Mouse (Mus musculus): ENCODE data around the gene Ank2.

- TF ChIP-seq GATA1 (IDR thresholded peaks at IDR 0.05; ENCODE audit: borderline replicate concordance, low read length) (no peak), FLI1 (IDR thresholded peaks at IDR 0.05; ENCODE audit: low read length) (no peak)
Observed at GRCm38 (mm10) chr3:127350602-127351362, 148.4 kb downstream of the Ank2 start.
